ENCODE assay signal across 10 mouse cellular contexts in genomic region chr6:31927181-31927580, GRCm38 (mm10).
DNase-seq lines count a peak whose midpoint lies in the region; ATAC-seq and TF ChIP-seq lines count a peak whose summit lies in the region.
"Had no signal": no experiment of that assay in that cellular context is flagged by ENCODE, and none has a peak within 500 bp of the region (broad histone marks: within the 10 kb centered on the region; RNA-seq: fewer than 3 reads in every experiment).

No protein-coding gene starts in this region.

- no peak overlapping the region for H3K9ac ChIP-seq in forebrain, postnatal 0 days
- H3K9ac ChIP-seq: hindbrain, embryonic 12.5 days had no signal

- H3K4me2 ChIP-seq in forebrain, postnatal 0 days (ENCODE audit: low read depth): no peak overlapping the region
- H3K4me2 ChIP-seq: hindbrain, embryonic 12.5 days had no signal

- no peak for ATAC-seq in forebrain, postnatal 0 days

- no peaks in the 10 kb centered on the region for H3K9me3 ChIP-seq in forebrain, postnatal 0 days (ENCODE audit: low read length)
- no peaks in the 10 kb centered on the region for H3K9me3 ChIP-seq in forebrain, embryonic 10.5 days
- H3K9me3 ChIP-seq: hindbrain, embryonic 12.5 days had no signal

- peak overlapping the region; percentile 94 for H3K27ac ChIP-seq in layer of hippocampus, adult 2 months
- no peak overlapping the region for H3K27ac ChIP-seq in forebrain, postnatal 0 days (ENCODE audit: low read depth, low read length)
- H3K27ac ChIP-seq in forebrain, embryonic 10.5 days: no peak overlapping the region
- H3K27ac ChIP-seq: hindbrain, embryonic 12.5 days; left cerebral cortex, adult 2 months had no signal

- no peak for TF ChIP-seq CTCF in layer of hippocampus, adult 2 months (conservative IDR thresholded peaks at IDR 0.05)
- TF ChIP-seq CTCF in forebrain, postnatal 0 days (IDR thresholded peaks at IDR 0.05; ENCODE audit: low read depth): no peak

- WGBS in forebrain, postnatal 0 days: 59% methylated on average over 3 of the region's 3 CpGs
- 78% methylated on average over 3 of the region's 3 CpGs for WGBS in forebrain, embryonic 10.5 days

- H3K4me1 ChIP-seq in forebrain, postnatal 0 days (ENCODE audit: insufficient read depth): peaks cover 12% of the 10 kb centered on the region
- 0 out of 2 replicates have a peak, but pooled peaks cover 4% of the 10 kb centered on the region for H3K4me1 ChIP-seq in forebrain, embryonic 10.5 days

- H3K27me3 ChIP-seq in forebrain, postnatal 0 days (ENCODE audit: insufficient read depth, low read length): no peaks in the 10 kb centered on the region
- H3K27me3 ChIP-seq in forebrain, embryonic 10.5 days (ENCODE audit: poor library complexity, severe bottlenecking): no peaks in the 10 kb centered on the region
- H3K27me3 ChIP-seq: hindbrain, embryonic 12.5 days had no signal

- no peaks in the 10 kb centered on the region for H3K36me3 ChIP-seq in forebrain, postnatal 0 days (ENCODE audit: insufficient read depth)
- H3K36me3 ChIP-seq in forebrain, embryonic 10.5 days (replicated peaks): no peaks in the 10 kb centered on the region
- H3K36me3 ChIP-seq: hindbrain, embryonic 12.5 days had no signal

- H3K4me3 ChIP-seq in layer of hippocampus, adult 2 months: no peak overlapping the region
- H3K4me3 ChIP-seq in forebrain, postnatal 0 days (ENCODE audit: low read depth, low read length): no peak overlapping the region
- H3K4me3 ChIP-seq in forebrain, embryonic 10.5 days: no peak overlapping the region
- H3K4me3 ChIP-seq: hindbrain, embryonic 12.5 days; left cerebral cortex, adult 2 months had no signal

- no peak for DNase-seq in layer of hippocampus, adult 2 months (ENCODE audit: low spot score in 2 of 2)
- no peak for DNase-seq in layer of hippocampus, postnatal 14 days (ENCODE audit: low spot score in 2 of 2)
- peak; percentile 86 to 89 for DNase-seq in adrenal gland, adult (ENCODE audit: inconsistent age in 2 of 2, low spot score in 1 of 2)
- peak; percentile 64 to 71 for DNase-seq in cerebellum, postnatal 10 days
- peak; percentile 72 for DNase-seq in lung, postnatal 10 days
- DNase-seq in forebrain, postnatal 0 days: no peak
- DNase-seq in forebrain, embryonic 10.5 days (ENCODE audit: extremely low spot score, low spot score): no peak
- DNase-seq in ovary, postnatal 36 days (ENCODE audit: low spot score): no peak

Comparison
In these comparisons a context has a peak if more than half of its experiments do, and no peak if none do; other contexts are left out.
1. DNase-seq: peak in adrenal gland, adult (2 of 2), cerebellum, postnatal 10 days (2 of 2) and lung, postnatal 10 days (single experiment); none in layer of hippocampus, adult 2 months (0 of 2), layer of hippocampus, postnatal 14 days (0 of 2), forebrain, postnatal 0 days (single experiment), forebrain, embryonic 10.5 days (single experiment) and ovary, postnatal 36 days (single experiment).